Mouse (Mus musculus): ENCODE measurements around the gene Rbm19. TPM values are rescaled to one million over a fixed set of nuclear protein-coding genes. Genes with fewer than 3 reads are reported as not detected.

The Rbm19 gene
- polyA plus RNA-seq, 1 experiment from 2014 or later = 27.0 TPM

GRCm38 (mm10) chr5:120183321-120183720 lies 67.1 kb downstream of the Rbm19 start:
- Histone ChIP-seq H3K27me3 (ENCODE audit: control insufficient read depth, insufficient read depth, low read length) (no peaks in the 10 kb centered on the region), H3K4me1 (ENCODE audit: control insufficient read depth, insufficient read depth, low read length) (no peaks in the 10 kb centered on the region), H3K4me3 (ENCODE audit: low read depth, low read length) (no peak overlapping the region), H3K27ac (replicated peaks; ENCODE audit: low read depth, low read length) (no peak overlapping the region), H3K4me2 (ENCODE audit: low read depth, low read length) (no peak overlapping the region), H3K36me3 (replicated peaks; ENCODE audit: control insufficient read depth, insufficient read depth, low read depth, low read length) (no peaks in the 10 kb centered on the region; the same call in 1 of the 2 replicates), H3K9me3 (replicated peaks; ENCODE audit: control insufficient read depth, low read length) (no peaks in the 10 kb centered on the region), H3K9ac (replicated peaks; ENCODE audit: low read length) (no peak overlapping the region)
- no peak for ATAC-seq (replicated peaks; ENCODE audit: insufficient number of reproducible peaks, low FRiP score, low TSS enrichment, low read depth)
- WGBS = 83% methylated on average over 8 of the region's 8 CpGs
- no peak for DNase-seq (ENCODE audit: low spot score)

GRCm38 (mm10) chr5:120183790-120184189 lies 67.5 kb downstream of the Rbm19 start:
- Histone ChIP-seq H3K4me3 (ENCODE audit: low read depth, low read length) (no peak overlapping the region), H3K9me3 (replicated peaks; ENCODE audit: control insufficient read depth, low read length) (no peaks in the 10 kb centered on the region), H3K27ac (replicated peaks; ENCODE audit: low read depth, low read length) (no peak overlapping the region), H3K36me3 (replicated peaks; ENCODE audit: control insufficient read depth, insufficient read depth, low read depth, low read length) (no peaks in the 10 kb centered on the region; the same call in 1 of the 2 replicates), H3K9ac (replicated peaks; ENCODE audit: low read length) (no peak overlapping the region), H3K4me1 (ENCODE audit: control insufficient read depth, insufficient read depth, low read length) (no peaks in the 10 kb centered on the region), H3K4me2 (ENCODE audit: low read depth, low read length) (no peak overlapping the region), H3K27me3 (ENCODE audit: control insufficient read depth, insufficient read depth, low read length) (no peaks in the 10 kb centered on the region)
- WGBS = 69% methylated on average over 6 of the region's 7 CpGs
- no peak for ATAC-seq (replicated peaks; ENCODE audit: insufficient number of reproducible peaks, low FRiP score, low TSS enrichment, low read depth)
- DNase-seq (ENCODE audit: low spot score) = no peak

GRCm38 (mm10) chr5:120185949-120186348 lies 69.7 kb downstream of the Rbm19 start:
- Histone ChIP-seq H3K9ac (replicated peaks; ENCODE audit: low read length) (no peak overlapping the region), H3K27ac (replicated peaks; ENCODE audit: low read depth, low read length) (no peak overlapping the region), H3K4me2 (ENCODE audit: low read depth, low read length) (no peak overlapping the region), H3K9me3 (replicated peaks; ENCODE audit: control insufficient read depth, low read length) (no peaks in the 10 kb centered on the region), H3K27me3 (ENCODE audit: control insufficient read depth, insufficient read depth, low read length) (no peaks in the 10 kb centered on the region), H3K4me1 (ENCODE audit: control insufficient read depth, insufficient read depth, low read length) (no peaks in the 10 kb centered on the region), H3K36me3 (replicated peaks; ENCODE audit: control insufficient read depth, insufficient read depth, low read depth, low read length) (no peaks in the 10 kb centered on the region), H3K4me3 (ENCODE audit: low read depth, low read length) (no peak overlapping the region)
- ATAC-seq (replicated peaks; ENCODE audit: insufficient number of reproducible peaks, low FRiP score, low TSS enrichment, low read depth) = no peak
- 94% methylated on average over 10 of the region's 10 CpGs for WGBS
- DNase-seq (ENCODE audit: low spot score) = no peak

- ATAC-seq (replicated peaks; ENCODE audit: insufficient number of reproducible peaks, low FRiP score, low TSS enrichment, low read depth) (no peak), DNase-seq (ENCODE audit: low spot score) (no peak)
- no peak overlapping the region for H3K4me3 ChIP-seq (ENCODE audit: low read depth, low read length)
- no peak overlapping the region for H3K27ac ChIP-seq (replicated peaks; ENCODE audit: low read depth, low read length)
- H3K4me1 ChIP-seq (ENCODE audit: control insufficient read depth, insufficient read depth, low read length) = no peaks in the 10 kb centered on the region
- no peaks in the 10 kb centered on the region for H3K36me3 ChIP-seq (replicated peaks; ENCODE audit: control insufficient read depth, insufficient read depth, low read depth, low read length)
- H3K27me3 ChIP-seq (ENCODE audit: control insufficient read depth, insufficient read depth, low read length) = no peaks in the 10 kb centered on the region
- H3K4me2 ChIP-seq (ENCODE audit: low read depth, low read length) = no peak overlapping the region
- WGBS = 80% methylated on average over 7 of the region's 7 CpGs
- H3K9ac ChIP-seq (replicated peaks; ENCODE audit: low read length) = no peak overlapping the region
- H3K9me3 ChIP-seq (replicated peaks; ENCODE audit: control insufficient read depth, low read length) = no peaks in the 10 kb centered on the region
Measured at GRCm38 (mm10) chr5:120188541-120188940, 72.3 kb downstream of the Rbm19 start.

GRCm38 (mm10) chr5:120190001-120190582 lies 73.8 kb downstream of the Rbm19 start:
- H3K4me3 ChIP-seq (ENCODE audit: low read depth, low read length) = no peak overlapping the region
- no peak for ATAC-seq (replicated peaks; ENCODE audit: insufficient number of reproducible peaks, low FRiP score, low TSS enrichment, low read depth)
- no peaks in the 10 kb centered on the region for H3K27me3 ChIP-seq (ENCODE audit: control insufficient read depth, insufficient read depth, low read length)
- 67% methylated on average over 14 of the region's 14 CpGs for WGBS
- no peaks in the 10 kb centered on the region for H3K4me1 ChIP-seq (ENCODE audit: control insufficient read depth, insufficient read depth, low read length)
- DNase-seq (ENCODE audit: low spot score) = no peak
- no peak overlapping the region for H3K27ac ChIP-seq (replicated peaks; ENCODE audit: low read depth, low read length)
- no peak overlapping the region for H3K9ac ChIP-seq (replicated peaks; ENCODE audit: low read length)
- no peaks in the 10 kb centered on the region for H3K9me3 ChIP-seq (replicated peaks; ENCODE audit: control insufficient read depth, low read length)
- H3K4me2 ChIP-seq (ENCODE audit: low read depth, low read length) = no peak overlapping the region
- H3K36me3 ChIP-seq (replicated peaks; ENCODE audit: control insufficient read depth, insufficient read depth, low read depth, low read length) = no peaks in the 10 kb centered on the region

DNA sequence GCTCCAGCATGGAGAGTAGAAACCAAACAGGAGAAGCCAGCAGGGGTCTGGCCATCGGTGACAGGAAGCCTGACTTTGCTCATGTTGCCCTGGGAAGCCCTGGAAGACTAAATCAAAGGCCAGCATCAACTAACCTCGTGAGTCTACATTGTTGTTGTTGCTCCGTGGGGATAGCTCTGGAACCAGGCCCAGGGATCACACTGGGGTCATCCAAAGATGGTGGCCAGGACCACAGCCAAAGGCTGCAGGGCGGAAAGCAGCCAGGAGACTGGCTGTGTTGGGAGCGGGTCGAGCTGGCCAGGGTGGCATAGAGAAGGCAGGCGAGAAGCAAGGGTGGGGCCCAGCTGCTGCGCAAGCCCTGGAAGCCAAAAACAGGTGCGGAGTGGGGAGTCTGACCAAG lies 75.4 kb downstream of the Rbm19 start:
- H3K36me3 ChIP-seq (replicated peaks; ENCODE audit: control insufficient read depth, insufficient read depth, low read depth, low read length) = no peaks in the 10 kb centered on the region
- no peaks in the 10 kb centered on the region for H3K27me3 ChIP-seq (ENCODE audit: control insufficient read depth, insufficient read depth, low read length)
- H3K27ac ChIP-seq (replicated peaks; ENCODE audit: low read depth, low read length) = no peak overlapping the region
- no peak overlapping the region for H3K4me3 ChIP-seq (ENCODE audit: low read depth, low read length)
- 83% methylated on average over 9 of the region's 9 CpGs for WGBS
- no peaks in the 10 kb centered on the region for H3K9me3 ChIP-seq (replicated peaks; ENCODE audit: control insufficient read depth, low read length)
- ATAC-seq (replicated peaks; ENCODE audit: insufficient number of reproducible peaks, low FRiP score, low TSS enrichment, low read depth) (no peak), DNase-seq (ENCODE audit: low spot score) (no peak)
- H3K4me1 ChIP-seq (ENCODE audit: control insufficient read depth, insufficient read depth, low read length) = no peaks in the 10 kb centered on the region
- no peak overlapping the region for H3K9ac ChIP-seq (replicated peaks; ENCODE audit: low read length)
- no peak overlapping the region for H3K4me2 ChIP-seq (ENCODE audit: low read depth, low read length)

DNA sequence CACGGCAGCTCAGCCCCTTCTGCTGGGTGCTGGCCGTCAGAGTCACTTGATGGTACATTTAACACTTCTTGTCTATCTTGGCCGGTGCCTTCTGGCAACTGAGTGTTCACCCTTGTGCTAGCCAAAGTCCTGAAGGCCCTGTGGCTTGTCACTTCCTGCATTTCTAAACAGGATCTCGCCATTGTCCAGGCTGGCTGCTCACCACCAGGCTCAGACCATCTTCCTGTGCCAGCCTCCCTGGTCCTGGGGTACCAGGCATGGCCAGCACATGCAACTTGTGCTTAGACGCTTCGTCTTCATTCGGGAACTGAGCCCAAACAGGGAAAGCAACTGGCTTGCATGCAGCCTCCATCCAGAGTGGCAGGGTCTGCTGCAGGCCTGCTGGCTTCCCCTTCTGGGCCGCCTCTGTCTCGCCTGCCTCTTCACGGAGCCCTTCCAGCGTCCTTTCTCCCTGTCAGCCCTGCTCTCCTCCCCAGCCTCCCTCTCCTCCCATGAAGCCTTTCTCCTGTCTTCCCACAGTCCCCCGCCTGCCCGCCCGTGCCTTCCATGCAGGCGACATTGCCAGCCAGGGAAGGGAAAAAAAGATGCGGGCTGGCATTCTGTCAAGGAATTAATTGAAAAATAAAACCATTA lies 78.2 kb downstream of the Rbm19 start:
- Histone ChIP-seq H3K4me3 (ENCODE audit: low read depth, low read length) (no peak overlapping the region), H3K36me3 (replicated peaks; ENCODE audit: control insufficient read depth, insufficient read depth, low read depth, low read length) (no peaks in the 10 kb centered on the region), H3K27ac (replicated peaks; ENCODE audit: low read depth, low read length) (no peak overlapping the region), H3K4me2 (ENCODE audit: low read depth, low read length) (no peak overlapping the region), H3K4me1 (ENCODE audit: control insufficient read depth, insufficient read depth, low read length) (no peaks in the 10 kb centered on the region), H3K27me3 (ENCODE audit: control insufficient read depth, insufficient read depth, low read length) (no peaks in the 10 kb centered on the region), H3K9ac (replicated peaks; ENCODE audit: low read length) (no peak overlapping the region), H3K9me3 (replicated peaks; ENCODE audit: control insufficient read depth, low read length) (no peaks in the 10 kb centered on the region)
- DNase-seq (ENCODE audit: low spot score) (no peak), ATAC-seq (replicated peaks; ENCODE audit: insufficient number of reproducible peaks, low FRiP score, low TSS enrichment, low read depth) (no peak)
- WGBS = 65% methylated on average over 16 of the region's 16 CpGs

GRCm38 (mm10) chr5:120194948-120195347 lies 78.7 kb downstream of the Rbm19 start:
- no peaks in the 10 kb centered on the region for H3K9me3 ChIP-seq (replicated peaks; ENCODE audit: control insufficient read depth, low read length)
- H3K4me3 ChIP-seq (ENCODE audit: low read depth, low read length) = no peak overlapping the region
- no peak overlapping the region for H3K4me2 ChIP-seq (ENCODE audit: low read depth, low read length)
- H3K27ac ChIP-seq (replicated peaks; ENCODE audit: low read depth, low read length) = no peak overlapping the region
- H3K27me3 ChIP-seq (ENCODE audit: control insufficient read depth, insufficient read depth, low read length) = no peaks in the 10 kb centered on the region
- no peak overlapping the region for H3K9ac ChIP-seq (replicated peaks; ENCODE audit: low read length)
- ATAC-seq (replicated peaks; ENCODE audit: insufficient number of reproducible peaks, low FRiP score, low TSS enrichment, low read depth) = no peak
- no peaks in the 10 kb centered on the region for H3K4me1 ChIP-seq (ENCODE audit: control insufficient read depth, insufficient read depth, low read length)
- no peaks in the 10 kb centered on the region for H3K36me3 ChIP-seq (replicated peaks; ENCODE audit: control insufficient read depth, insufficient read depth, low read depth, low read length)
- DNase-seq (ENCODE audit: low spot score) = no peak
- WGBS = 57% methylated on average over 13 of the region's 13 CpGs
